Mouse (Mus musculus): ENCODE measurements around the gene Lmod1. TPM values are rescaled to one million over a fixed set of nuclear protein-coding genes. Genes with fewer than 3 reads are reported as not detected.

Gene Lmod1
- 2.2 and 2.5 TPM in 2 replicates for polyA plus RNA-seq (2012; rRNA removed)

DNA sequence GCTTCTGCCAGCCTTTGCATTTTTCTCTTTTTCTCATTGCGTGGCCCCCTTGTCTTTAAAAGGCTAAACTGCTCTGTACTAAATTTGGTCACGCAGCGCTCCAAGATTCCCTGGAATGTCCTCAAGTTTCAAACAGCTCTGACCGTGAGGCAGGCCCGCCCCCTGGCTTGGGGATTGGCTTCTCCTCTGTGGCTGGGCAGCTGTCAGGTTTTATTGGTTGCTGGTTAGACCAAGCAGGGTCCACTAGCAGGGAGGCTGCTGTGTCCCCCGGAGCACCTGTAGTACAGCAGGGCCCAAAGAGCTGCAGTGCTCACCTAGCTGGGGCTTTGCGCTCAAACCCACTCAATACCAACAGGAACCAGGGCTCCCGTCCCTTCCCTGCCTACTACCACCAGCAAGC is at the start of gene Lmod1:
Gene Lmod1, plus strand, starts transcription at position 237 of the 400 bp plus-strand sequence.
- Histone ChIP-seq H3K4me1 (ENCODE audit: control insufficient read depth, insufficient read depth, insufficient read length) (no peaks in the 10 kb centered on the region), H3K36me3 (ENCODE audit: control insufficient read depth, insufficient read depth, low read length) (no peaks in the 10 kb centered on the region), H3K27ac (ENCODE audit: insufficient read depth, low read length) (no peak within 1 kb of the TSS), H3K4me3 (ENCODE audit: extremely low read depth, insufficient read depth, insufficient read length) (no peak within 1 kb of the TSS), H3K27me3 (ENCODE audit: control insufficient read depth, insufficient read depth, low read length) (no peaks in the 10 kb centered on the region)
- 64% methylated on average over 8 of the region's 8 CpGs for WGBS
- TF ChIP-seq POLR2A (IDR thresholded peaks at IDR 0.05; ENCODE audit: low read depth, low read length) (no peak), CTCF (IDR thresholded peaks at IDR 0.05; ENCODE audit: extremely low read depth, insufficient read depth, insufficient read length, insufficient replicate concordance) (no peak)
- DNase-seq (ENCODE audit: low read depth in 1 of 2, low spot score in 2 of 2), result no peak

DNA sequence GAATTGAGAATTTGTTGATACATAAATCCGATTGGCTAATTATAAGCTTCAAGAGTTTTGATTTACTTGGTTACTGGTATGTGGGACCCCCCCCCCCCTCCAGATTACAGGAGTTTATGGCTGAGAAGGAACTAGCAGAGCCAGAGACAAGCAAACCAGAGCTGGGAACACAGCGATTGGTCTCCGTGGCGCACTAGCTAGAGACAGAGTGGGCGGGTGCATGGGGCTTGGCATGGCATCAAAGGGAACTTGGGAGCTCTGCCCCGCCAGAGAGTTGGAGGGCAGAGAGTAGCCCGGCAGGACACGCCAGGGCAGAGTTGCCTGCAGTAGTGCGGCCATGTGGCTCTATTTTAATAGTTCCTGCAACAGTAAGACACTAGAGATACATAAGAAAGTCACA is 44.0 kb upstream of the Lmod1 start:
- peaks cover 19% of the 10 kb centered on the region for H3K36me3 ChIP-seq (ENCODE audit: control insufficient read depth, insufficient read depth, low read length)
- WGBS, result 54% methylated on average over 9 of the region's 9 CpGs
- no peaks in the 10 kb centered on the region; the same call in 1 of the 2 replicates for H3K27me3 ChIP-seq (ENCODE audit: control insufficient read depth, insufficient read depth, low read length)
- H3K4me3 ChIP-seq (ENCODE audit: extremely low read depth, insufficient read depth, insufficient read length), result no peak overlapping the region
- no peak for DNase-seq (ENCODE audit: low read depth in 1 of 2, low spot score in 2 of 2)
- no peak overlapping the region for H3K27ac ChIP-seq (ENCODE audit: insufficient read depth, low read length)
- no peaks in the 10 kb centered on the region for H3K4me1 ChIP-seq (ENCODE audit: control insufficient read depth, insufficient read depth, insufficient read length)
- TF ChIP-seq CTCF (IDR thresholded peaks at IDR 0.05; ENCODE audit: extremely low read depth, insufficient read depth, insufficient read length, insufficient replicate concordance) (no peak), POLR2A (IDR thresholded peaks at IDR 0.05; ENCODE audit: low read depth, low read length) (no peak)

DNA sequence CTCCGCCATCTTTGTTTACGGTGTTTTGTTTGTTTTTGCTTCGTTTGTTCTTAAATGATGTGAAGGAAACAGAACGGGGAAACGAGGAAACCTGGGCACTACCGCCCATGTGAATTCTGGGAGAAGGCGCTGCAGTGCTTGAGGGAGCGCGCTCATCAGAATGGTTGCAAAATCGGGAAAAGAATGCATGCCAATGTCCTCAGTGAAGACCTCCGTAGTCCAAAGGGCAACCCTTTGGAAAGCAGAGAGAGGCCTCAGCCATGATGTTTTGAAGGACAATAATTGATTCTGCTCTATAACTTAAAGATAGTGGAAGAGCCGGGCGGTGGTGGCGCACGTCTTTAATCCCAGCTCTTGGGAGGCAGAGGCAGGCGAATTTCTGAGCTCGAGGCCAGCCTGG is 42.8 kb upstream of the Lmod1 start:
- TF ChIP-seq CTCF (IDR thresholded peaks at IDR 0.05; ENCODE audit: extremely low read depth, insufficient read depth, insufficient read length, insufficient replicate concordance), result no peak
- no peak for TF ChIP-seq POLR2A (IDR thresholded peaks at IDR 0.05; ENCODE audit: low read depth, low read length)
- peaks cover 10% of the 10 kb centered on the region for H3K36me3 ChIP-seq (ENCODE audit: control insufficient read depth, insufficient read depth, low read length)
- no peak overlapping the region for H3K4me3 ChIP-seq (ENCODE audit: extremely low read depth, insufficient read depth, insufficient read length)
- H3K27ac ChIP-seq (ENCODE audit: insufficient read depth, low read length), result no peak overlapping the region
- no peaks in the 10 kb centered on the region for H3K4me1 ChIP-seq (ENCODE audit: control insufficient read depth, insufficient read depth, insufficient read length)
- 95% methylated on average over 17 of the region's 17 CpGs for WGBS
- no peak for DNase-seq (ENCODE audit: low read depth in 1 of 2, low spot score in 2 of 2)
- no peaks in the 10 kb centered on the region; the same call in 1 of the 2 replicates for H3K27me3 ChIP-seq (ENCODE audit: control insufficient read depth, insufficient read depth, low read length)

DNA sequence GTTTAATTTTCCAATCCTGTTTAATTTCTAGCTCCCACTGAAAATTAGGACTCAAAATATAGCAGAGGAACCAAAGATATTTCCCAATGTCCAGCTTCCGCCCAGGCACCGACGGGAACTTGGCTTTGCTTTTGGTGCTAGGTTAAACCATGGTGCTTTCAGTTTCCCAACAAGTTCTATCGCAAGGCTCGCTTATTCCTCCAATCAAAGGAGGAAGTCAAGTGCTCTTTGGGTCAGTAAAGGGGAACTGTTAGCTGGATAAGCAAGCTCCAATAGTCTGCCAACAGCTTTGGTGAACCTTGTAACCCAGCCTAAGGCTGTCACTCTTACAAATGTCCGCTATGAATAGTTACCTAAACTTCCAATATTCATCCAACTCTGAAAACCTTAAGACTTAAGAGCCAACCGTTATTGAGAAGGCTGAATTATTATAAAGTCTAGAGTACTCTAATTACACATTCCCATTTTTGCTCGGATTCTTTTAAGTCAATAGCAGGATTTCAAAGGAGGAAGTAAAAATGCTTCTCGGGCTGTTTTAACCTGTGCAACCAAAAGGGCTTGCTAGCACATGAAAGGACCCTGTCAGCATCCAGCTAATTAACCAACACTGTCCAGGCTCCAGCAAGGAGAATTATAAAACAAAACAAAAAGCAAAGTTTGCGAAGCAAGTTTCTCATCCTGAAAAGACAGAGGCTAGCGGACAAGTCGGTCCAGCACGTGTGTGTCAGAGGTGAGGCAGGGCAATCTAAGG is 41.9 kb upstream of the Lmod1 start:
- WGBS, result 7% methylated on average over 13 of the region's 13 CpGs
- H3K27me3 ChIP-seq (ENCODE audit: control insufficient read depth, insufficient read depth, low read length), result no peaks in the 10 kb centered on the region; the same call in 1 of the 2 replicates
- peak overlapping the region; percentile 89 for H3K4me3 ChIP-seq (ENCODE audit: extremely low read depth, insufficient read depth, insufficient read length)
- peaks cover 5% of the 10 kb centered on the region for H3K36me3 ChIP-seq (ENCODE audit: control insufficient read depth, insufficient read depth, low read length)
- no peaks in the 10 kb centered on the region for H3K4me1 ChIP-seq (ENCODE audit: control insufficient read depth, insufficient read depth, insufficient read length)
- TF ChIP-seq POLR2A (IDR thresholded peaks at IDR 0.05; ENCODE audit: low read depth, low read length) (no peak), CTCF (IDR thresholded peaks at IDR 0.05; ENCODE audit: extremely low read depth, insufficient read depth, insufficient read length, insufficient replicate concordance) (no peak)
- no peak for DNase-seq (ENCODE audit: low read depth in 1 of 2, low spot score in 2 of 2)
- peak overlapping the region; percentile 75 for H3K27ac ChIP-seq (ENCODE audit: insufficient read depth, low read length)

DNA sequence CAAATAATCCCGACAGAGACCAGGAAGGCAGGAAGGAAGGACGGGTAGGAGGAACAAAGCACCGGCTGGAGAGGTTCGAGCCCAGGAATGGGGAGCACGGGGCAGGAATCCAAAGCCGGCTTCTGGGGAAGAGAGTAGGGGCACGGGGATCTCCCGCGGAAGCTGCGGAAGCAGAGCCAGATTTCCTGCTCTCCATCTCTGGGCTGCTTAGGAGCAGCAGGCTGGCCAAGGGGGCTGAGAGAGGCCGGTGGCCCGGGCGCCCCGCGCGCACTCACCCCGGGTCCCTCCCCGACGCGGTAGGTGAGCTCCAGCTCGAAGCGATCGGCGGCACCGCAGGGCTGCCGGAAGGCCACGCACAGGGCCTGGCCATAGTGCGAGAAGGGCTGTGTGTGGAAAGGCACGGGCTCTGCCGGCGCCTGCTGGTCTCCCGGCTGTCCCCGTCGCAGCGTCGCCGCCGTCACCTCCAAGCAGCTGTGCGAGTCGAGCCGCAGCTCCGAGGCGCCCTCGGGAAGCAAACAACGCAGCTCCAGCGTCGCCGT is 41.3 kb upstream of the Lmod1 start:
- Histone ChIP-seq H3K4me1 (ENCODE audit: control insufficient read depth, insufficient read depth, insufficient read length) (no peaks in the 10 kb centered on the region), H3K27ac (ENCODE audit: insufficient read depth, low read length) (peak overlapping the region; percentile 75), H3K4me3 (ENCODE audit: extremely low read depth, insufficient read depth, insufficient read length) (peak overlapping the region; percentile 89), H3K27me3 (ENCODE audit: control insufficient read depth, insufficient read depth, low read length) (no peaks in the 10 kb centered on the region; the same call in 1 of the 2 replicates), H3K36me3 (ENCODE audit: control insufficient read depth, insufficient read depth, low read length) (peaks cover 3% of the 10 kb centered on the region)
- under 1% methylated on average over 48 of the region's 48 CpGs for WGBS
- DNase-seq (ENCODE audit: low read depth in 1 of 2, low spot score in 2 of 2), result peak in 1 of 2 experiments; percentile 10
- TF ChIP-seq CTCF (IDR thresholded peaks at IDR 0.05; ENCODE audit: extremely low read depth, insufficient read depth, insufficient read length, insufficient replicate concordance) (no peak), POLR2A (IDR thresholded peaks at IDR 0.05; ENCODE audit: low read depth, low read length) (no peak)

DNA sequence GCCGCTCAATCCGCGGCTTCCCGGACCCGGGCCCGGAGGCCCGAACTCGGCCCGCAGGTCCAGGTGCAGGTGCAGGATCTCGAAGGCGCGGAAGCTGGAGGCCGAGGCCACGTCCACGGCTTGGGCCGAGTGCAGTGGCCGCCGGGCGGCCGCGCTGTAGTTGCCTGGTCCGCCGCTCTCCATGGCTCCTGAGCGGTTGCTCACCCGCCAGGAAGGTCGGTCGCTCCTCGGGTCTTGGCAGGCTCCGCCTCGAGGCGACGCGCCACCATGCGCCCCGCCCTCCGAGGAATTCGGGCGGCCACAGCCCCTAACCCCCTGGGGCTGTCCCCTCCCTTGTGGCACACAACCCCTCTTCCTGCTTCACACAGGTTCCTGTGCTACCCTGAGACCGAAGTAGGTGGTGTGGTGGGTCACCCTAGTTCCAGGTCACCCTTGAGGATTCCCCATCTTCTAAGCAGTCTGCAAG is 40.7 kb upstream of the Lmod1 start, which contains the start of gene Rnpep:
Gene Rnpep, minus strand, starts transcription at position 259 of the 466 bp plus-strand sequence.
- under 1% methylated on average over 39 of the region's 39 CpGs for WGBS
- peak in 1 of 2 experiments; percentile 44 for DNase-seq (ENCODE audit: low read depth in 1 of 2, low spot score in 2 of 2)
- H3K27me3 ChIP-seq (ENCODE audit: control insufficient read depth, insufficient read depth, low read length), result no peaks in the 10 kb centered on the region; the same call in 1 of the 2 replicates
- TF ChIP-seq CTCF (IDR thresholded peaks at IDR 0.05; ENCODE audit: extremely low read depth, insufficient read depth, insufficient read length, insufficient replicate concordance) (no peak), POLR2A (IDR thresholded peaks at IDR 0.05; ENCODE audit: low read depth, low read length) (no peak; the same call in 1 of the 2 replicates)
- peak within 1 kb of the TSS; percentile 75 for H3K27ac ChIP-seq (ENCODE audit: insufficient read depth, low read length)
- no peaks in the 10 kb centered on the region for H3K4me1 ChIP-seq (ENCODE audit: control insufficient read depth, insufficient read depth, insufficient read length)
- no peaks in the 10 kb centered on the region; the same call in none of the 2 replicates for H3K36me3 ChIP-seq (ENCODE audit: control insufficient read depth, insufficient read depth, low read length)
- peak within 1 kb of the TSS; percentile 89 for H3K4me3 ChIP-seq (ENCODE audit: extremely low read depth, insufficient read depth, insufficient read length)

All from spleen, adult 2 months (tissue).